Mouse (Mus musculus) hindbrain, embryonic 13.5 days (tissue): ENCODE data around the gene Btbd2. TPM values are rescaled to one million over a fixed set of nuclear protein-coding genes. Genes with fewer than 3 reads are reported as not detected.

ENCODE experiments used
- ATAC-seq: fragments of 200-750 bp; cut with Nextera tagmentation; 2 replicates; pipeline ENCODE4 v1.8.0; 2017; ENCODE audit warnings: moderate TSS enrichment; ENCODE audit not compliant: low FRiP score
- H3K27ac ChIP-seq: fragments of 300-500 bp; sonication (generic); 2 replicates; pipeline ENCODE4 v1.5.1; 2015; ENCODE audit warnings: inconsistent platforms, mild to moderate bottlenecking, moderate library complexity
- H3K27me3 ChIP-seq: fragments of 300-500 bp; sonication (generic); 2 replicates; pipeline ENCODE4 v1.6.1; 2015; ENCODE audit warnings: mild to moderate bottlenecking, inconsistent platforms
- H3K36me3 ChIP-seq: fragments of 300-500 bp; sonication (generic); 2 replicates; pipeline ENCODE4 v1.6.1; 2015; ENCODE audit warnings: mild to moderate bottlenecking, inconsistent platforms
- H3K4me1 ChIP-seq: fragments of 300-500 bp; sonication (generic); replicated peaks from 2 replicates; pipeline ENCODE4 v1.6.1; 2015; ENCODE audit warnings: inconsistent platforms
- H3K4me2 ChIP-seq: fragments of 300-500 bp; sonication (generic); 2 replicates; pipeline ENCODE4 v1.6.1; 2015; ENCODE audit warnings: inconsistent platforms, mild to moderate bottlenecking, moderate library complexity
- H3K4me3 ChIP-seq: fragments of 300-500 bp; sonication (generic); 2 replicates; pipeline ENCODE4 v1.5.1; 2015; ENCODE audit warnings: mild to moderate bottlenecking, inconsistent platforms
- H3K9ac ChIP-seq: fragments of 300-500 bp; sonication (generic); 2 replicates; pipeline ENCODE4 v1.6.1; 2015; ENCODE audit warnings: mild to moderate bottlenecking, inconsistent platforms
- H3K9me3 ChIP-seq: fragments of 300-500 bp; sonication (generic); 2 replicates; pipeline ENCODE4 v1.6.1; 2016; ENCODE audit warnings: inconsistent platforms
- WGBS: fragments of 180-500 bp; shearing (Covaris S2); methylation state at CpG from one replicate; pipeline ENCODE4 v1.1.7; 2015; 5-methylcytosine and 5-hydroxymethylcytosine counted together
- polyA plus RNA-seq: library from polyadenylated mRNA; unstranded; fragments of >200 nt; fragmentation: Nextera tagmentation; extraction: Ambion mirVana; gene quantifications from 2 replicates; pipeline ENCODE4 v1.2.1, GENCODE M21; 2015

Gene Btbd2
- polyA plus RNA-seq, 1 experiment from 2014 or later = 77.8 TPM

- Histone ChIP-seq H3K9ac (no peak overlapping the region), H3K4me2 (no peak overlapping the region), H3K4me1 (peaks cover 13% of the 10 kb centered on the region), H3K36me3 (peaks cover 56% of the 10 kb centered on the region), H3K27ac (no peak overlapping the region), H3K9me3 (no peaks in the 10 kb centered on the region), H3K4me3 (no peak overlapping the region), H3K27me3 (no peaks in the 10 kb centered on the region)
- 100% methylated on average over 1 of the region's 1 CpGs for WGBS
- ATAC-seq = no peak
These were observed 26.8 kb upstream of the Btbd2 start for GRCm38 (mm10) chr10:80683647-80684046.

GRCm38 (mm10) chr10:80682003-80682402 is 25.1 kb upstream of the Btbd2 start:
- H3K4me3 ChIP-seq = no peak overlapping the region
- H3K36me3 ChIP-seq = peaks cover 40% of the 10 kb centered on the region
- H3K9me3 ChIP-seq = no peaks in the 10 kb centered on the region
- no peak overlapping the region for H3K9ac ChIP-seq
- no peak overlapping the region for H3K4me2 ChIP-seq
- 98% methylated on average over 6 of the region's 6 CpGs for WGBS
- ATAC-seq = no peak
- no peaks in the 10 kb centered on the region for H3K27me3 ChIP-seq
- H3K4me1 ChIP-seq = peaks cover 30% of the 10 kb centered on the region
- no peak overlapping the region for H3K27ac ChIP-seq

- ATAC-seq = no peak
These were observed 23.4 kb upstream of the Btbd2 start for GRCm38 (mm10) chr10:80680260-80680696.

DNA sequence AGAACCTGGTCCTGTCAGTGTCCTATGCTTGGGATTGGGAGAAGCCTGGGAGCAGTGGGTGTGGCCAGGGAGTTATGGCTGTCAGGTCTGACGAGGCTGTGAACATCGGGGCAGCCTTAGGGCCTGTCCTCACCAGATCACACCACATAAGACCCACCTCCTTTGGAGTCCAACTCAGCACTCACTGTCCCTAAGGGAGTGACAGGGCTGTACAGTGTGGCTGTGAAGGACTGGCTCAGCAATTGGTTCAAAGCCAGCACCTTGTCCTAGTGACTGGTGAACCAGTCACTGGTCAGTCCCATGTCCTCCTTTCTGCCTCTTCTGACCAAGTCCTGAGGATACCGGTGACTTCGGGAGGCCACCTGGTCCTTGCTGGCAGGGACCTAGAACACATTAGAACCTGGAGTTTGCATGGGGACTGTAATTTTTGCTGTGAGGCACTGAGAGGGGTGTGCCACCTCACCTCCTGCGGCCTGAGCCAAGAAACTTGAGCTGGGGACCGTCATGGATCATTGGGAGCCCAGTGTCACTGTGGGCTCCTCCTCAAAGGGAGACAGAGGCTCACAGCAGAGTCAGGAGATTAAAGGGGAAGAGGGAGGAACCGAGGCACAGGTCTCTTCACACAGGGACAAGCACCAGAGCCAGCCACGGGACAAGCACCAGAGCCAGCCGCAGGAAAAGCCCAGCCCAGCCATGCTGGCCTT is 22.8 kb upstream of the Btbd2 start:
- 68% methylated on average over 9 of the region's 9 CpGs for WGBS
- H3K27ac ChIP-seq = peak overlapping the region; percentile 98
- ATAC-seq = no peak
- peaks cover 17% of the 10 kb centered on the region for H3K36me3 ChIP-seq
- H3K9ac ChIP-seq = 0 out of 2 replicates have a peak overlapping the region, but pooled peaks have one; percentile 13
- no peak overlapping the region for H3K4me2 ChIP-seq
- H3K4me1 ChIP-seq = peaks cover 40% of the 10 kb centered on the region
- no peaks in the 10 kb centered on the region for H3K9me3 ChIP-seq
- H3K27me3 ChIP-seq = no peaks in the 10 kb centered on the region
- no peak overlapping the region for H3K4me3 ChIP-seq

More at GRCm38 (mm10) chr10:80680260-80680696, 23.4 kb upstream of the Btbd2 start:
- Histone ChIP-seq H3K4me1 (peaks cover 35% of the 10 kb centered on the region), H3K27me3 (no peaks in the 10 kb centered on the region), H3K4me3 (no peak overlapping the region), H3K9ac (0 out of 2 replicates have a peak overlapping the region, but pooled peaks have one; percentile 13), H3K4me2 (no peak overlapping the region), H3K36me3 (peaks cover 23% of the 10 kb centered on the region), H3K27ac (no peak overlapping the region), H3K9me3 (no peaks in the 10 kb centered on the region)
- 89% methylated on average over 2 of the region's 2 CpGs for WGBS

DNA sequence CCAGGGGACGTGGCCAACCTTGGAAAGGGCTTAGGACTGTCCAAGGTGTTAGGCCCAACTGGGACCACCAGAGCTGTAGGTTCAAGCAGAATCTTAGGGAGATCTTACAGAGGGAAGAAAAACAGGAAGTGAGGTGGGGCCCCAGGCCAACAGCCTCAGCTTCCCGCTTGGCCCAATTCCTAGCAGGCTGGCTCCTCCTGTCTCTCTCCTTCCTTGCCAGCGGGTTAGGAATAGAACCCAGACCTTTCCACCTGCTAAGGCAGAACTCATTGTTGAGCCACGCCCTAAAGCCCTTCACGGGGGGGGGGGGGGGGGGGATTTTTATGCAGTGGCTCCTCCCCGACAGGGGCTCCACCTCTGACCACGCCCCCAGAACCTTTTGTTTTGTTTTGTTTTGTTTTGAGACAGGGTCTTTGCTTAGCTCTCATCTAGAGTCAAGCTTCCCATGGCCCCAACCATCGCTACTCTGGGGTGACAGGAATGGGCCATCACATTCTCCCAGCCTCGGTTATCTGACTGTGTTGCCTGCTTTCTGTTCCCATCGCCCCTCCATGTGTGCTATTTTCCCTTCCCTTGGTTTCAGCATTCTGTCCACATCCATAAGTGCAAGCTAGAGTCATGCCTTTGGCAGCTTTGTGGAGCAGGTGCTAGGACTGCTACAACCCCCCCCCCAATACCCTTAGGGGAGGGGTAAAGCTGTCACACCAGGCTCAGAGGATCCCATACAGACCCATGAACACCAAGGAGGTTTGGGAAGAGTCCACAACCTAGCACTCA is 21.9 kb upstream of the Btbd2 start:
- Histone ChIP-seq H3K4me3 (no peak overlapping the region), H3K4me2 (peak overlapping the region; percentile 98; the same call in 1 of the 2 replicates), H3K27me3 (no peaks in the 10 kb centered on the region), H3K36me3 (peaks cover 11% of the 10 kb centered on the region), H3K9ac (peak overlapping the region; percentile 80; the same call in 1 of the 2 replicates), H3K4me1 (peaks cover 50% of the 10 kb centered on the region), H3K9me3 (no peaks in the 10 kb centered on the region), H3K27ac (peak overlapping the region; percentile 98)
- no peak for ATAC-seq
- WGBS = 51% methylated on average over 8 of the region's 10 CpGs

DNA sequence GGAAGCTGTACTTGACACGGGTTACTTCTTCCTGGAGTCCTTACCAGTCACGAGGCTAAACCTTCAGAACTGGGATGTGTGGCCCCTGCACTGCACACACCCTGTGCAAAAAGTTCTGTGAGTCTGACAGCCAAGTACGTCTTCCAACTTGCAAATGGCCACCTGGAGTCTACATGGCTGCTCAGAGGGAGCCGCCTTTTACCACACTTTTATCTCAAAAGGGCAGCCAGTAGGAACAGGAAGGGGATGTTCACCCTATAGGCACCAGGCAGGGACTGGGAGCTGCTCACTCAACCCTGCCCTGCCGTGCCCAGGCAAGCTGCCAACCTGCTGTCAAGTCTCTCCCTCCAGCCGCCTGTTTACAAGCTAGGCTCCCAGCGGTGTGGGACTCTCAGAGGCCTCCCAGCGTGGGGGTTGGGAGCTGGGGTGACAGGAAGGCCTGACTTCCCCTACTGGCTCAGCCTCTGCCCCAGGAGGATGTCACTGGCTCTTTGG is 21.1 kb upstream of the Btbd2 start, which contains the start of gene Mknk2:
TSS of gene Mknk2 (minus strand) at position 171 of the 495 bp plus-strand sequence.
- Histone ChIP-seq H3K9me3 (no peaks in the 10 kb centered on the region), H3K9ac (peak within 1 kb of the TSS; percentile 80), H3K36me3 (peaks cover 3% of the 10 kb centered on the region), H3K4me2 (peak within 1 kb of the TSS; percentile 98), H3K27ac (peak within 1 kb of the TSS; percentile 98), H3K4me3 (peak within 1 kb of the TSS; percentile 90), H3K27me3 (no peaks in the 10 kb centered on the region), H3K4me1 (peaks cover 58% of the 10 kb centered on the region)
- no peak for ATAC-seq
- 25% methylated on average over 8 of the region's 8 CpGs for WGBS

- ATAC-seq = no peak
- WGBS = 50% methylated on average over 9 of the region's 9 CpGs
These were observed 20.4 kb upstream of the Btbd2 start for GRCm38 (mm10) chr10:80677128-80677875.

DNA sequence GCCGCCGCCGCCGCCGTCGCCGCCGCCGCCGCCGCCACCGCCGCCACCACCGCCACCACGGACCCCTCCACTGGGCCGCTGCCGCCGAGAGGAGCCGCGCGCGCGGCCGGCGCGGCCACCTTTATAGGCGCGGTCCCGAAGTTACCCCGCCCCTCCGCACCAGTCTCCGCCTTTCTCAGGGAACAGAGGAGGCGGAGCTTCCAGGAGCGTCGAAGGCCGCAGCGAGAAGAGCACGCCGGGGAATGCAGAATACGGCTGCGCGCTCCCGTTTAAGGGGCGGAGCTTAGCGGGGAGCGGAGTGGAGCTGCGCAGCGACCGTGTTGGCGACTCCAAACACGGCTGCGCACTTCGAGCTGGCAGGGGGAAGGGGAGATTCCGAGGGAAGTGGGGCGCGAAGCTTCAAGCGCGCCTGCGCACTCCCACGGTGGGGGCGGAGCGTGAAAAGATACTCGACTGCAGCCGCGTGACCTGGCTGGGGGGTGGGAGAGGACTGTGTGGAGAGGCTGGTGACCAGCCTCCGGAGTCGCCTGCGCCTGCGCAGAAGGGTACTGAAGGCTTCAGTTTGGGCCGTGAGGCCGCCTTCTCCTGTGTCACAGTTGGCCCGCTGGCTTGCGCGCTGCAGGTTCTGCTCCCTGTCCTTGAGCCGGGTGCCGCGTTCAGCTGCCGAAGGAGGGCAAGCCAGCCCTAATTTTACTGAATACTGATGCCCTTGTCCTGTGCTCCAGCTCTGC is 19.5 kb upstream of the Btbd2 start:
- ATAC-seq = peak; percentile 91
- WGBS = under 1% methylated on average over 50 of the region's 78 CpGs
- H3K27ac ChIP-seq = peak overlapping the region; percentile 98
- no peaks in the 10 kb centered on the region for H3K9me3 ChIP-seq
- H3K27me3 ChIP-seq = no peaks in the 10 kb centered on the region
- peak overlapping the region; percentile 90 for H3K4me3 ChIP-seq
- peaks cover 74% of the 10 kb centered on the region for H3K4me1 ChIP-seq
- H3K36me3 ChIP-seq = peaks cover 8% of the 10 kb centered on the region
- H3K4me2 ChIP-seq = peak overlapping the region; percentile 98
- peak overlapping the region; percentile 99 for H3K9ac ChIP-seq

More at GRCm38 (mm10) chr10:80677128-80677875, 20.4 kb upstream of the Btbd2 start:
- peaks cover 64% of the 10 kb centered on the region for H3K4me1 ChIP-seq
- H3K9me3 ChIP-seq = no peaks in the 10 kb centered on the region
- H3K4me2 ChIP-seq = peak overlapping the region; percentile 98
- peak overlapping the region; percentile 80 for H3K9ac ChIP-seq
- H3K4me3 ChIP-seq = peak overlapping the region; percentile 90
- peak overlapping the region; percentile 98 for H3K27ac ChIP-seq
- H3K36me3 ChIP-seq = no peaks in the 10 kb centered on the region; the same call in 1 of the 2 replicates
- no peaks in the 10 kb centered on the region for H3K27me3 ChIP-seq

DNA sequence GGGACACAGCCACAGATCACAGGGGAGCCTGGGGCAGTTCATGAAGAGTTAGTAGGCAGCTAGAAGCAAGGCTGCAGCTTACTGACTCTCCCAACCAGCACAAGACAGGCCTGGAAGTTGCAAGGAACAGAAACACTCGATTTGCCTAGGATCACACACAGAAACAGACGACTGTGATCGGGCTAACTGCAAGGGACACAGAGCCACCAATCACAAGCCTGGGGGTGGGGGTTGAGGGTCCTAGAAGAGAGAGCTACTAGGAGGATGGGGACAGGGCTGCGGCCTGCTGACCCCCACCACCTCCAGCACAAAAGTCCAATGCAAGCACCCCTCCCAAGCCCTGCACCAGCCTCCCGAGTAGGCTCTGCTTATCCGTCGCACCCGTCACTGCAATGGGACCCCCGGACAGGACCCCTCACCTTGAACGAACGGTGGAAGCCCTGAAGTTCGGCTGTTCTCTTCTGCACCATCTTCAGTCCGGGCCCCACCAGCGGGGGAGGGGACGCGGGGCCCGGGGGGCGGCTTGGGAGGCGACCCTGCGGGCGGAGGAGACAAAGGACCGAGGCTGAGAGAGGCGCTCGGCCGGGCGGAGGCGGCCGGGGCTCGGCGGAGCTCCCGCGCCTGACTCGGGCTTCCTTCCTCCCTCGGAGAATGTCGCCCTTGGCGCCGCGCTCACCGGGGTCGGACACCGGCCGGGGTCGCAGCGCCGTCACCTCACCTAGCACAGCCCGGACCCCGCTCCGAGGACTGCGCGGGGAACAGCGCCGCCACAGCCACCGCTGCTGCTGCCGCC is 18.7 kb upstream of the Btbd2 start:
- Histone ChIP-seq H3K4me1 (peaks cover 80% of the 10 kb centered on the region), H3K27ac (peak overlapping the region; percentile 89), H3K9ac (peak overlapping the region; percentile 99), H3K36me3 (peaks cover 15% of the 10 kb centered on the region), H3K27me3 (no peaks in the 10 kb centered on the region), H3K4me3 (peak overlapping the region; percentile 90), H3K4me2 (peak overlapping the region; percentile 98), H3K9me3 (no peaks in the 10 kb centered on the region)
- peak; percentile 39 for ATAC-seq
- WGBS = under 1% methylated on average over 33 of the region's 54 CpGs

GRCm38 (mm10) chr10:80674851-80675404 is 18.1 kb upstream of the Btbd2 start:
- H3K4me3 ChIP-seq = peak overlapping the region; percentile 90
- no peak for ATAC-seq
- 19% methylated on average over 6 of the region's 6 CpGs for WGBS
- peaks cover 22% of the 10 kb centered on the region for H3K36me3 ChIP-seq
- H3K4me2 ChIP-seq = peak overlapping the region; percentile 98
- H3K4me1 ChIP-seq = peaks cover 84% of the 10 kb centered on the region
- peak overlapping the region; percentile 99 for H3K9ac ChIP-seq
- H3K27ac ChIP-seq = peak overlapping the region; percentile 89
- H3K27me3 ChIP-seq = no peaks in the 10 kb centered on the region
- no peaks in the 10 kb centered on the region for H3K9me3 ChIP-seq
